Mouse (Mus musculus): ENCODE measurements around the gene Ctnnd2.

- no peak for TF ChIP-seq FLI1 (IDR thresholded peaks at IDR 0.05; ENCODE audit: low read length)
- no peak for TF ChIP-seq GATA1 (IDR thresholded peaks at IDR 0.05; ENCODE audit: borderline replicate concordance, low read length)
Measured at GRCm38 (mm10) chr15:30780977-30781376, 608.6 kb downstream of the Ctnnd2 start.
